Mouse (Mus musculus): ENCODE measurements around the gene Bcl9.

- no peak for TF ChIP-seq CTCF (IDR thresholded peaks at IDR 0.05; ENCODE audit: insufficient read depth, low read length)
- no peak for TF ChIP-seq POLR2A (IDR thresholded peaks at IDR 0.05; ENCODE audit: borderline replicate concordance, extremely low read depth, low read depth, low read length)
Measured at GRCm38 (mm10) chr3:97159509-97159850, 138.2 kb downstream of the Bcl9 start.
